Mouse (Mus musculus): ENCODE data around the gene Prdm2. TPM values are rescaled to one million over a fixed set of nuclear protein-coding genes. Genes with fewer than 3 reads are reported as not detected.

Prdm2 gene
- polyA plus RNA-seq, 1 experiment from 2014 or later: 10.4 TPM

DNA sequence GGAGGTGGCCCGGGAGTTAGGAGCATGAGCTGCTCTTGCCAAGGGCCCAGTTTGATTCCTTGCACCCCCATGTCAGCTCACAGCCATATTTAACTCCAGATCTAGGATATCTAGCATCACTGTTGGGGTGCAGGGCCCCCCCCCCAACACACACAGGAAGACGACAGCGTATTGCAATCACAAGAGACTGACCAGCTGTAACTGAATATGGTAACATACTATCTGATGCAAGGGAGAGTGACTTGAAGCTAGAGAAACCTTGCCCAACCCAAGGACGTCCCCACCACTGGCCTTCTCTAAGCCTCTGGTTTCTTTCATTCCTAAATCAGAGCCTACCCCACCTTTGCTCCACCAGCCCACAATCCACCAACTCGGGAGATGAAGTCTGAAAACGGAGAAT is 105.8 kb downstream of the Prdm2 start:
- Histone ChIP-seq H3K36me3 (peaks cover 40% of the 10 kb centered on the region), H3K4me3 (no peak overlapping the region)

DNA sequence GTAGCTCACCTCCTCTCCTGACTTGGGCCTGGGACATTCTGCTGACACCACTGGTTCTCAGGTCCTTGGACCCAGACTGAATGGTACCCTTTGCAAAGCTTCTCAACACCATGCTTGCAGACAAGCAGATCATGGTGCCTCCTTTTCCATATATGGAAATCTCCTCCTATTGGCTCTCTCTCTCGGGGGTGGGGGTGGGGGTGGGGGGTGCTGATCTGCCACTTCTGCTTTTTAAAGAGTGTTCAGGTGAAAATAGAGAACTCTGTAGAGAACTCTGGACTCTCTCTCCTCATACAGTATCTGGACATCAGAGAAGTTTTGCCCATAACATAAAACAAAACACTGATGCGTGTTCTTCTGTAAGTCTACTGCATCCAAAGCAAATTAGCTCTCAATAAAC is 106.2 kb downstream of the Prdm2 start:
- Histone ChIP-seq H3K4me3 (no peak overlapping the region), H3K4me2 (no peak overlapping the region), H3K36me3 (peaks cover 36% of the 10 kb centered on the region), H3K27ac (ENCODE audit: poor library complexity, severe bottlenecking) (no peak overlapping the region), H3K9ac (no peak overlapping the region), H3K9me3 (replicated peaks) (no peaks in the 10 kb centered on the region), H3K4me1 (replicated peaks) (0 out of 2 replicates have a peak, but pooled peaks cover 3% of the 10 kb centered on the region), H3K27me3 (replicated peaks) (peaks cover 25% of the 10 kb centered on the region)
- no peak for ATAC-seq (ENCODE audit: insufficient number of reproducible peaks, low FRiP score)
- WGBS: 74% methylated on average over 2 of the region's 2 CpGs

More for the DNA sequence above, 105.8 kb downstream of the Prdm2 start:
- Histone ChIP-seq H3K9ac (no peak overlapping the region), H3K27ac (ENCODE audit: poor library complexity, severe bottlenecking) (no peak overlapping the region), H3K9me3 (replicated peaks) (no peaks in the 10 kb centered on the region), H3K4me2 (no peak overlapping the region), H3K27me3 (replicated peaks) (peaks cover 21% of the 10 kb centered on the region), H3K4me1 (replicated peaks) (0 out of 2 replicates have a peak, but pooled peaks cover 3% of the 10 kb centered on the region)
- 78% methylated on average over 6 of the region's 6 CpGs for WGBS
- no peak for ATAC-seq (ENCODE audit: insufficient number of reproducible peaks, low FRiP score)

DNA sequence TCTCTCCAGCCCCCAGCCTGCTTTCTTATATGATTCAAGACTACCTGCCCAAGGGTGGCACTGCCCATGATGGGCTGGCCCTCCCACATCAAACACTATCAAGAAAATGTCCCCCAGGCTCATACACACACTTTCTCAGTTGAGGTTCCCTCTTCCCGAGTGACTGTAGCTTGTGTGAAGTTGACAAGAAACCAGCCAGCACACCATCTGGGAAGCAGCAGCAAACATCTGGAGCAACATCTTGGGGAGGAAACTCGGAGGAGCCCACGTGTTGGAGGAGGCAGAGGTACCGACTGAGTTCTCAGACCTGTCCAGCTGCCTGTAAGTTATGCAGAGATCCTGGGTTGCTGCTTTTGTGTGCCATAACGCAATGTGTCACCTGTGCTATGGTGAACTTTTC is 108.1 kb downstream of the Prdm2 start:
- no peak for ATAC-seq (ENCODE audit: insufficient number of reproducible peaks, low FRiP score)
- 74% methylated on average over 5 of the region's 5 CpGs for WGBS
- H3K4me2 ChIP-seq: no peak overlapping the region

DNA sequence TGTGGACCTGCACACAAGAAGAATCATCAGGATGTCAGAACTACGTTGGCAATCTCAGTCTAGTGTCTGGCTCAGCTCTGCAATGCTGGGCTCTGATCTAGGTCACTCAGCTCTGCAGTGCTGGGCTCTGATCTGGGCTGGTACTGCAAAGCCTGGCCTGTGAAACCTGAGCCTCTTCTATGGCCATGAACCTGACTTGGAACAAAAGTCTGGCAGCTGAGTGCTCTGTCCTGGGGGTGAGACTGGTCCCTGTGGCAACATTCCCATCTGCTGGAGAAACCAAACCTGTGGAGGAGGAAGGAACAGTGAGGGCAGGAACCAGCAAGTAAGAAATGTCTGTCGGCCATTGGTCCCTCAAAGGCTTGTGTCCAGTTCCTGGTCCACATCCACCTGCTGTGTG is 109.0 kb downstream of the Prdm2 start:
- ATAC-seq (ENCODE audit: insufficient number of reproducible peaks, low FRiP score): no peak
- Histone ChIP-seq H3K27me3 (replicated peaks) (peaks cover 46% of the 10 kb centered on the region), H3K4me2 (no peak overlapping the region), H3K4me3 (no peak overlapping the region), H3K9me3 (replicated peaks) (peaks cover 3% of the 10 kb centered on the region; the same call in 1 of the 2 replicates), H3K27ac (ENCODE audit: poor library complexity, severe bottlenecking) (no peak overlapping the region), H3K36me3 (peaks cover 10% of the 10 kb centered on the region), H3K4me1 (replicated peaks) (peaks cover 9% of the 10 kb centered on the region), H3K9ac (no peak overlapping the region)
- 67% methylated on average over 2 of the region's 2 CpGs for WGBS

More for the DNA sequence above, 108.1 kb downstream of the Prdm2 start:
- H3K36me3 ChIP-seq: peaks cover 19% of the 10 kb centered on the region
- H3K4me3 ChIP-seq: no peak overlapping the region
- H3K9me3 ChIP-seq (replicated peaks): peaks cover 3% of the 10 kb centered on the region; the same call in 1 of the 2 replicates
- H3K27ac ChIP-seq (ENCODE audit: poor library complexity, severe bottlenecking): no peak overlapping the region
- H3K27me3 ChIP-seq (replicated peaks): peaks cover 40% of the 10 kb centered on the region
- peaks cover 7% of the 10 kb centered on the region for H3K4me1 ChIP-seq (replicated peaks)
- no peak overlapping the region for H3K9ac ChIP-seq

DNA sequence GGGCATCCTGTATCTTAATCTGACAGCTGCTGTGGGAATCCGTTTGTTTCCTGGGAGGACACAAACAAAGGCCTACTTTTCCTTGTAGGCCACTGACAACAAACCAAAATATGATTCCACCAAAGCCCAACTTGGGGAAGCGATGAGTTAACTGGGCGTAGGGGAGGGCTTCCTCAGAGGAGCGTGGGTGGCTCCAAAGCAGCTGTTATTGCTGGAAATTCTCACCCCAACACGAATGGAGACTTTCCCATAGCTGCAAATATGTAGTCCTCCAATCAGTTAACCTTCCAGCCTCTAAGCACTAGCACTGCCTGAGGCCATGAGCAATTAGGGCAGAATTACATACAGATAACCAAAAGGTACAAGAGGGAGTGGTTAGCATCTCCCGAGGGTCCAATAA is 112.6 kb downstream of the Prdm2 start:
- 59% methylated on average over 6 of the region's 6 CpGs for WGBS

DNA sequence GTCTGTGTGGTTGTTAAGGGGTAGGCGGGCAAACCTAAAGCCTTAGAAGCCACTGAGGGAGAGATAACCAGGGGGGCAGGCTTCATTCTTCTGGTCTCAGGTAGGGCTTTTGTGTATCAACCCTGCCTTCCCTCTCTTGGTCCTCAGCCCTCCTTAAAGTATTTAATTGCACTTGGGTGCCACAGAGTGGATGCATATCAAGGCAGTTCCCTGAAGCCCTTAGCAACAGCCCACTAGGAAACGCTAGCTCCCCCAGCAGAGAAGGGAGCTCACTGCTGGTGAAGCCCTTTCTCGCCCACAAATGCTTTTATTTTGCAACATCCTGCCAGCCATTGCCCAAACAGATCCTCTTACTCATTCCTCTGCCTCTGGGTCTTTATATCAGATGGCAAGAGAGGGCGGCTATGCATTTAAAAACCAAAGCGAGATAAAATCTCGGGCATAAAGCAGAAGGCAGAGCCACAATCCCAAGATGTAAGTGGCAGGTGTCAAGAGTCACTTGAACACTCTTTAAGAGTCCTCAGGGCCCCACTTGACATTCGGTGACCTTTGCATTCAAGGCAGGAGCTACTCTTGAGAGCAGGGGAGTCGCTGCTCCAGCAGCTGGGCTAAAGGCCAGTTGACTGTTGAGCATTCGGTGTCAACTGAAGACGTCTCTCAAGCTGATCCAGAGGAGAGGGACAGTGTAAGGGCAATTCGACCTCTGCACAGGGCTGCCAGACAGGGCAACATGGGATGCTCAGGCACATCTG is 113.3 kb downstream of the Prdm2 start:
- Histone ChIP-seq H3K4me3 (no peak overlapping the region), H3K36me3 (no peaks in the 10 kb centered on the region), H3K4me2 (no peak overlapping the region), H3K4me1 (replicated peaks) (peaks cover 6% of the 10 kb centered on the region), H3K27ac (ENCODE audit: poor library complexity, severe bottlenecking) (no peak overlapping the region), H3K9me3 (replicated peaks) (peaks cover 3% of the 10 kb centered on the region; the same call in 1 of the 2 replicates), H3K9ac (no peak overlapping the region), H3K27me3 (replicated peaks) (peaks cover 78% of the 10 kb centered on the region)
- ATAC-seq (ENCODE audit: insufficient number of reproducible peaks, low FRiP score): no peak
- WGBS: 35% methylated on average over 11 of the region's 11 CpGs

More for the DNA sequence above, 112.6 kb downstream of the Prdm2 start:
- peaks cover 3% of the 10 kb centered on the region; the same call in 1 of the 2 replicates for H3K9me3 ChIP-seq (replicated peaks)
- H3K27me3 ChIP-seq (replicated peaks): peaks cover 73% of the 10 kb centered on the region
- no peak for ATAC-seq (ENCODE audit: insufficient number of reproducible peaks, low FRiP score)
- peaks cover 6% of the 10 kb centered on the region for H3K4me1 ChIP-seq (replicated peaks)
- H3K4me2 ChIP-seq: no peak overlapping the region
- H3K9ac ChIP-seq: no peak overlapping the region
- no peaks in the 10 kb centered on the region for H3K36me3 ChIP-seq
- H3K4me3 ChIP-seq: no peak overlapping the region
- H3K27ac ChIP-seq (ENCODE audit: poor library complexity, severe bottlenecking): no peak overlapping the region

DNA sequence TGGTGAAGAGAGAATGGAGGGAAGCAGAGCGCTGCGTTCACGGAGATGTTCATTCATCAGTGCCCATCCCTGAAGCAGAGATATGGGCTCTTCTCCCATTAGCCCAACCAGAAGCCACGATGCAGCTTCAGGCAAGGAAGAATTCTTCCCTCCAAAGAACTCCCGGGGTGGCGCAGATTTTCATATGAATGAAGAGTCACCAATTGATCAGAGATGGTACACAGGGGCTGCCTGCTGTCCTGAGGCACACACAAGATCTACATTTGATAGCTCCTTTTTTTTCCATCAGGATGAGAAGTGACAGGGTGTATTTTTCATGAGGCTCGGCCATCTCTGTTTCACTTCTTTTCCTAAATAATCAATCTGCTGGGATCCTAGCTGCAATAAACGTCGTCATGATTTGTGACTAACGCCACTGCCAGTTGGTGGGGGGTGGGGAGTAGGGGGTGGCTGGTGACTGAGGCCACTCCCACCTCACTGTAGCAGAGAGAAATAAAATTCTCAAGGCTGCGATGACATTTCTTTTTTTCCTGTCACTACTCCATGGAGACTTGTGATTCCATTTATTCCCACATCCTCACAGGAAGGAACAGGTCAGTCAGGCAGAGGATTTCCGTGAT is 120.6 kb downstream of the Prdm2 start:
- Histone ChIP-seq H3K27me3 (replicated peaks) (peaks cover 39% of the 10 kb centered on the region), H3K4me1 (replicated peaks) (no peaks in the 10 kb centered on the region)
- no peak for ATAC-seq (ENCODE audit: insufficient number of reproducible peaks, low FRiP score)

DNA sequence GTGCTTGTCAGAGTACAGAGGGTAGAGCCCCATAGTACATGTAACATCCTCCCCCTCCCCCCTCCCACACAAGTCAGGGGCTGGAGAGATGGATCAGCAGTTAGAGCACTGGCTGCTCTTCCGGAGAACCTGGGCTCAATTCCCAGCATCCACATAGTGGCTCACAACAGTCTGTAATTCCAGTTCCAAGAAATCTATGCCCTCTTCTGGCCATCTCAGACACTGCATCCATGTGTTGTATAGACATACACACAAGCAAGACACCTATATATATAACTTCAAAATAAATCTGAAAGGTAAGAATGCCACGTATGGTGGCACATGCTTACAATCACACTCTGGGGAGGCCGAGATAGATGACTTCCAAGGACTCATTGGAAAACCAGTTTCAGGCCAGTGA is 122.2 kb downstream of the Prdm2 start:
- Histone ChIP-seq H3K36me3 (no peaks in the 10 kb centered on the region), H3K27ac (ENCODE audit: poor library complexity, severe bottlenecking) (no peak overlapping the region), H3K9me3 (replicated peaks) (peaks cover 5% of the 10 kb centered on the region; the same call in 1 of the 2 replicates), H3K4me3 (no peak overlapping the region), H3K9ac (no peak overlapping the region), H3K4me1 (replicated peaks) (no peaks in the 10 kb centered on the region), H3K4me2 (no peak overlapping the region), H3K27me3 (replicated peaks) (peaks cover 38% of the 10 kb centered on the region)
- ATAC-seq (ENCODE audit: insufficient number of reproducible peaks, low FRiP score): no peak
- WGBS: 91% methylated on average over 3 of the region's 3 CpGs

More for the DNA sequence above, 120.6 kb downstream of the Prdm2 start:
- Histone ChIP-seq H3K36me3 (no peaks in the 10 kb centered on the region), H3K9me3 (replicated peaks) (peaks cover 5% of the 10 kb centered on the region; the same call in 1 of the 2 replicates), H3K4me3 (no peak overlapping the region), H3K9ac (no peak overlapping the region), H3K27ac (ENCODE audit: poor library complexity, severe bottlenecking) (no peak overlapping the region), H3K4me2 (no peak overlapping the region)
- WGBS: 54% methylated on average over 12 of the region's 12 CpGs

DNA sequence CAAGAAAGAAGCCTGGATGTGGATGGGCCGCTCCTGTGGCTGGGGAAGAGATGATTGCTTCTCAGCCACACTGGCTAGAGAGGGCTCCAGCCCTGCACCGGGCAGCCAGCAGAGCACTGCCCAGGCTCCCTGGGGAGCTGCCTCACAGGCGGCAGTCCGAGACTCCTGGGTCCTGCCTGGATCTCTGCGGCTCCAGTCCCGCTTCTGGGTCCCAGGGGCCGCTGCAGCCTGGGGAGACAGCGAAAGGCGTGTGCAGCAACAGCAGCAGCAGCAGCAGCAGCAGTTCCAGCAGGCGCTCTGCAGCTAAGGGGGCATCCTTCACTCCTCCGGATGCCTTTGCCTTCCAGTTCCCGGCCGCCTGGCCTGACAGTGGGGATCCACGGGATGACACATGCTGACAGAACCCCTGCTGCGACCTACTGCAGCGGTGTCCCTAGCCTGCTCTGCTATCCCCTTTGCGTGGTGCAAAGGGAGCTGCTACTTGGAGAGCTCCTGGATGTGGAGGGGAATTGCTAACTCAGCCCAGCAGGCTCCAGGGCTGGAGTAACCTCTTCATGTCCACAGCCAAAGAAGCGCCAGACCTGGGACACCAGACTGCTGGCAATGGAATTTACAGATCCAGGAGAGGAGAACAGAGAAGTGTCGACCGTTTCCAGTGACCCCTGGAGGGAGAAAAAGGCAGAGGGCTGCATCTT is 138.6 kb downstream of the Prdm2 start:
- Histone ChIP-seq H3K4me1 (replicated peaks) (peaks cover 11% of the 10 kb centered on the region), H3K4me3 (peak overlapping the region; percentile 36), H3K4me2 (peak overlapping the region; percentile 83), H3K27ac (ENCODE audit: poor library complexity, severe bottlenecking) (no peak overlapping the region), H3K9ac (peak overlapping the region; percentile 25; the same call in 1 of the 2 replicates), H3K9me3 (replicated peaks) (no peaks in the 10 kb centered on the region), H3K36me3 (no peaks in the 10 kb centered on the region), H3K27me3 (replicated peaks) (peaks cover 23% of the 10 kb centered on the region)
- 1% methylated on average over 20 of the region's 20 CpGs for WGBS
- ATAC-seq (ENCODE audit: insufficient number of reproducible peaks, low FRiP score): no peak

DNA sequence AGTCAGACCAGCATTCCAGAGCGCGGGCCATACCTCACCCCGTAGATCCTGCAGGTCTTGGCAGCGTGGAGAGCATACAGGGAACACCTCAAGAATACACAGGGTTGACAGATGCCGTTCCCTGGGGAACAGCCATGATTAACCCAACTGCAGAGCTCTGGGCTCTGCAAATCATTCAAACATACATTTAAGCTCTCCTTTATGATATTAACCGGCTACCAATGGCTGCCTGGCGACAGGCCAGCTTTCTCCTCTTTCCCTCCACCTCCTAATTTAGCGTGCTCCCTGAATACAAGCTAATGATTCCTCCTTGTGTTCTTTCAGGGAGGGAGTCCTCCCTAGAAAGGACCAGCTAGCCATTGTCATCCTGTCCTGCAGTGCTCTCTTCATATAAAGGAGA is 141.0 kb downstream of the Prdm2 start:
- peaks cover 4% of the 10 kb centered on the region; the same call in 1 of the 2 replicates for H3K9me3 ChIP-seq (replicated peaks)
- ATAC-seq (ENCODE audit: insufficient number of reproducible peaks, low FRiP score): no peak
- H3K27me3 ChIP-seq (replicated peaks): peaks cover 23% of the 10 kb centered on the region
- H3K36me3 ChIP-seq: no peaks in the 10 kb centered on the region
- H3K4me1 ChIP-seq (replicated peaks): peaks cover 11% of the 10 kb centered on the region
- H3K27ac ChIP-seq (ENCODE audit: poor library complexity, severe bottlenecking): no peak overlapping the region
- no peak overlapping the region for H3K9ac ChIP-seq
- 64% methylated on average over 8 of the region's 8 CpGs for WGBS
- no peak overlapping the region for H3K4me3 ChIP-seq
- no peak overlapping the region for H3K4me2 ChIP-seq

DNA sequence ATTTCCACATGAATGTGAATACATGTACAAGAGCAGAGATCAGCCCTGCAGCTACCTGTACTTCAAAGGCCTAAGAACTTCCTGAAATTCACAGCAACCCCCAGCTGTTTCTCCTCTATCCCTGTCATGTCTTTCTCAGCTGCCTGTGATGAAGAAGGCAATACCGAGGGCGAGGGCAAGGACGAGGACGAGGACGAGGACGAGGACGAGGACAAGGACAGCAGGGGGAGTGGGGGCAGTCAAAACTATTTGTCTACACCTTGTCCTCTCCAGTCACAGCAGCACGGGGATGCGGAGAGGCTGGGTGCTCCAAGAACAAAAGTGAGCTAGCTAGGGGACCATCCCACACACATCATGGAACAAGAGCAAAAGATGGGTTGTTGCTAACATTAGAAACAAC is 145.8 kb downstream of the Prdm2 start:
- no peaks in the 10 kb centered on the region for H3K36me3 ChIP-seq
- no peak overlapping the region for H3K9ac ChIP-seq
- WGBS: 74% methylated on average over 9 of the region's 9 CpGs
- no peak overlapping the region for H3K4me3 ChIP-seq
- no peak overlapping the region for H3K4me2 ChIP-seq
- H3K27me3 ChIP-seq (replicated peaks): no peaks in the 10 kb centered on the region
- H3K9me3 ChIP-seq (replicated peaks): peaks cover 4% of the 10 kb centered on the region; the same call in 1 of the 2 replicates
- no peaks in the 10 kb centered on the region for H3K4me1 ChIP-seq (replicated peaks)
- no peak overlapping the region for H3K27ac ChIP-seq (ENCODE audit: poor library complexity, severe bottlenecking)
- no peak for ATAC-seq (ENCODE audit: insufficient number of reproducible peaks, low FRiP score)
